Mouse (Mus musculus): ENCODE measurements at regions not wholly inside any gene's neighbourhood (a gene's known extent, or its start where the extent isn't known, plus 50 kb on each side); places are given as distances from the start of the nearest gene placed in this dataset.

DNA sequence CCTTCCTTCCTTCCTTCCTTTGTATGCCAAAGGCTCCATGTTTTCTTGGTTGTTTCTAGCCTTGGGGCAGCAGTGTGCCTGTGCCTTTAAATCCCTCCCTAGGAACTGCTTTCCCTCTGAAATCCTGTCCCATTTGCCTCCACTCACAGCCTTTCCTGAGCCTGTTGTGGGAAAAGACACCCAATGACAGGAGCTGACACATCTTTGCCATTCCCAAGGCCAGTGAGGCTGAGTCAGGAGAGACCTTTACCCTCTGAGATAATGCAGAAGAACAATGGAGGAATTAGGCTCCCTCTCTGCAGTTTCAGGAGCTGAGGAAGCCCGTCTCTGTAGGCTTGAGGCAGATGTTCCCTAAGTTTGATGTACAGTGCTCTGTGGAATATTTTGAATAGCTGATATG, 480.2 kb downstream of the Rnf144b start:
- no peak for DNase-seq

GRCm38 (mm10) chr13:47611439-47611838, 489.0 kb downstream of the Rnf144b start:
- no peak for DNase-seq

- no peak for DNase-seq
Measured at GRCm38 (mm10) chr13:47636511-47637103, 514.2 kb downstream of the Rnf144b start.

DNA sequence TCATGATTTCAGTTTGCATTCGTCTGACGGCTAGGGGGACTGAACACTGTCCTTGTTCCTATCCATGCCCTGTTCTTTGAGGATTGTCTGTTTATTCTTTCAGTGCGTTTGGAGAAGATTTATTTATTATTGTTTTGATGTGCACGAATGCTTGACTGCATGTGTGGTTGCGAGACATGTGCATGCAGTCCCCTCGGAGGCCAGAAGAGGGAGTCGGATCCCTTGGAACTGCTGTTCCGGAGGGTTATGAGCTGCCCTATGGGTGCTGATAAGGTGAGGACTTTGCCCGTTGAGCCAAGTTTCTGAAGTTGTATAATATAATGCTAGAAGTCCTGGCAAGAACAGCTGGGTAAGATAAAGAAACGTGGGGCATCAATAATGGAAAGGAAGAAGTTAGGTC, 519.9 kb downstream of the Rnf144b start:
- no peak for DNase-seq

GRCm38 (mm10) chr13:47645081-47645480, 522.6 kb downstream of the Rnf144b start:
- DNase-seq: no peak

GRCm38 (mm10) chr13:47647693-47648092, 525.2 kb downstream of the Rnf144b start:
- no peak for DNase-seq

GRCm38 (mm10) chr13:47650093-47650492, 527.6 kb downstream of the Rnf144b start:
- no peak for DNase-seq

DNA sequence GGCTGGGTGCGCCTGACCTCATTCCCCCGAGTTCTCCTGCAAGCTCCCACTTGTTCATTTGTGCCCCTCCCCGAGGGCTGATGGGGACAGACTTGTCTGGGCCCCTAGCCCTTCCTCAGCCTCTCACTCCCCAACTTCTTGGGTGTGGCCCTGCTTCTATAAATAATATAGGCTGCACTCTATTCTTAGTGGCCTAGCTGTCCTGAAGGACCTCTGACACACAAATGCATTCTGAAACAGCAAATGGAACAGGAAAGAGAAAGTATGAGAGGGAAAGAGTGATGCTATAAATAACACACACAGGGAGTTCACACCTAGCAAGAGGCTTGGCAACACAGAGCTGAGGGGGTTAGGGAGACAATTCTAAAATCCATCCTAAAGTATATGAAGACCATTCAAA, 544.0 kb downstream of the Rnf144b start:
- no peak for DNase-seq

- DNase-seq: peak; percentile 67
Measured at GRCm38 (mm10) chr13:47666956-47667701, 544.7 kb downstream of the Rnf144b start.

- no peak for DNase-seq
Measured at GRCm38 (mm10) chr13:47688131-47688530, 565.7 kb downstream of the Rnf144b start.

GRCm38 (mm10) chr13:47693815-47694214, 567.2 kb upstream of the Id4 start:
- DNase-seq: no peak

GRCm38 (mm10) chr13:47695877-47696276, 565.2 kb upstream of the Id4 start:
- no peak for DNase-seq

GRCm38 (mm10) chr13:47700556-47700955, 560.5 kb upstream of the Id4 start:
- no peak for DNase-seq

- peak; percentile 11 for DNase-seq
Measured at GRCm38 (mm10) chr13:47707961-47708609, 552.9 kb upstream of the Id4 start.

- no peak for DNase-seq
Measured at GRCm38 (mm10) chr13:47709323-47709722, 551.7 kb upstream of the Id4 start.

GRCm38 (mm10) chr13:47712507-47712906, 548.5 kb upstream of the Id4 start:
- DNase-seq: no peak

DNA sequence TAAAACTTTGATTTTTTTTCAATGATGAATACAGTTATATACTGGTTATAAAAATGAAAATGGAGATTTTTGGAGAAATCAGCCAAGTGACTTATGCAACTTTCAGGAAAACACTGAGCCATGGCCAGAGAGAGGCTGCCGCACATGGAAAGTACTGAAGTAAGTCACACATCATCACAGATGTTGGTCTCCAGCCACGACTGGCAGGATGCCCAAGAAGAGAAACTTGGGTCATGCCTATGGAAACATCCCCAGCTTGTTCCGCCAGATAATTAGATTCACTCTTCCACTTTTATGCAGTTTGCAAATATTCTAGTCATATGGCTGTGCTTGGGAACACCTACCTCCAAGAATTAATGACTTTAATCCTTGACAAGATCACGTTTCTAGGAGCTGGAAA, 544.8 kb upstream of the Id4 start:
- DNase-seq: no peak

DNA sequence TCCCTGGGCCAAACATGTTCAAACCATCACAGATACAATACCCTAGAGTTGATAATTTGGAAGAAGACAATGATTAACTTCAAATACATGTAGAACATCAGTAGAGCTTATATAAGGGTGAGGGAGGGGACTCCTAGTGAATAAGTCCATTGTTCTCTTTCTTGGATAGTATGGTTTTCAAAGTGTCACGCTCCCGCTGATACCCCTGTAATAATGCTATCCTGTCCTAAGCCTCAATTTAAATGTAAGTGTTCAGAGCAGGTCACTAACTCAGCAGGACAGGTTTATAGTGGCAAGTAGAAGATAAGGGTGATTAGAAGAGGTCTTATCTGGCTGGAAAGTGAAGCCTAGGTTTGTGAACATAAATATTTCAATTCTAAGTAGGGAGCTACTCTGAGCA, 540.4 kb upstream of the Id4 start:
- DNase-seq: no peak

DNA sequence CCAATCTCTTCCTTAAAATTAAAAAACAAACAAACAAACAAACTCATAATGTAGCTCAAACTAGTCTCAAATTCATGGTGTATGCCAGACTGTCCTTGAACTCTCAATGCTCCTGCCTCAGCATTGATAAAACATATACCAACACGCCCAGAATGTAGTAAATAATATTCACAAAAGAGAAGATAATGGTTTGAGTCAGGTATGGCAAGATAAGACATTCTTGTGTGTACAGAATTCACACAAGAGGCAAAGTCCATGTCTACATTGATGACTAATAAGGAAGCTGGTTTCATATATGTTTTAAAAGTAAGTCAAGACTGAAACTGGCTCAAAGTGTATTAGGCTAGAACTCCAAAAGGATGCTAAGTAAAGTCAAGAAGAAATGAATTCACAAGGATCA, 526.6 kb upstream of the Id4 start:
- no peak for DNase-seq

DNA sequence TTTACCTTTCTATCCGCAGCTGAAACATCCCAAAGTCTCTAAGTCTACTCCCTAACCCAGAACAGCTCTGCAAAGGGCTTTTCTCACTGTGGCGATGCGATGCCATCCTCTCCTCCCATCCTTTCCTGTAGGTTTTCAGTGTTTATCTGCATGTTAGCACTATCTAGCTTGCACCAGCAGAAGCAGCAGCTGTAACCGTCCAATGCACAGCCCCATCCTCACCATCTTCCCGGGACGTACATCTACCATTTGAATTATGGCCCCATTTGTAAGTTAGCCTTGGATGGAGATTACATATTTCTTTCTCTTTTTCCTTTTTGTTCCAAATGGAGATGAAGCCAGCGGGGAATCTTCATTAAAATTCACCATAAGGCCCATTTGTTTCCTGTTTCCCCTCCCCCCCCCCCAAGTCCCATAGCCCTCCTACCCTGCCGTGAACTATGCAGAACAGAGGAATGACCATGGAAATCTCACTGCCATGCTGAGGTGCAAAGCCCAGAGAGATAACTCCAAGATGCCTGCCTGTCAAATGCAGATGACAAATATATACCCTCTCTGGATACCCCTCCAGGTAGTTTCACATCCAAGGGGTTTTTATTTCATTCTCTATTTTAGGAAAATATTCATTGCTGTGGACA, 525.5 kb upstream of the Id4 start:
- no peak for DNase-seq

- no peak for DNase-seq
Measured at GRCm38 (mm10) chr13:47748906-47749305, 512.1 kb upstream of the Id4 start.

DNA sequence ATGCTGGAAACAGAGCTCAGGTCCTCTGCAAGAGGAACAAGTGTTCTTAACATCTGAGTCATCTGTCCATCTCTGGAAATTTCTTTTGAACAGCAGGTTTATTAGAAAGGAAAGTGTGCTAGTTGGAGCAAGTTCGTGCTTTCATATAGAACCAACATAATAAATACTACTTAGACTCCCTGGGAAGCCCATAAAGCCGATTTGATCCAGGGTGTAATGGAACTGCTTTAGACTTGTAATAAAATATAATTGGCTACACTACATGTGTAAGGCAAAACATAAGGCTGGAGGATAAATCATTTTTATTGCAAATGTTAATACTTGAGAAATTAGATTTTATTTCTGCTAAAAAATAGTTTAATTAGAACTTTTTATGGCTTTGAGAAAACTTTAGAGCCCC, 510.0 kb upstream of the Id4 start:
- no peak for DNase-seq

- no peak for DNase-seq
Measured at GRCm38 (mm10) chr13:47764802-47765597, 496.0 kb upstream of the Id4 start.

All from cerebellum, adult 11 months (tissue).